Mouse (Mus musculus) left cerebral cortex, adult 2 months (tissue): ENCODE results near the gene Mycn. TPM values are rescaled to one million over a fixed set of nuclear protein-coding genes. Genes with fewer than 3 reads are reported as not detected.

Experiments
- DNase-seq, 2 experiments: peaks; one replicate each; pipeline ENCODE4 v3.0.0; 2021 to 2022; ENCODE audit warnings: low spot score in 2 of 2, mixed read lengths in 1 of 2; ENCODE audit errors: extremely low spot score in 1 of 2
- H3K27ac ChIP-seq: fragments of 200-600 bp; 2 replicates; pipeline ENCODE4 v1.8.1; 2022
- H3K4me3 ChIP-seq: fragments of 200-600 bp; 2 replicates; pipeline ENCODE4 v1.8.1; 2022
- CTCF ChIP-seq: fragments of 200-600 bp; IDR thresholded peaks from 2 replicates; pipeline ENCODE4 v1.8.1; 2022; ENCODE audit warnings: antibody characterized with exemption, mild to moderate bottlenecking, moderate library complexity
- intact Hi-C: fragments of 180-260 bp; cut with DNase I; formaldehyde crosslinking; loops from one replicate; pipeline ENCODE4 v1.15.1; 2025
- total RNA-seq, 2 experiments: library from RNA; stranded (reverse); gene quantifications; 2 replicates each; pipeline ENCODE4 v1.2.3; 2021

The Mycn gene
- total RNA-seq, 2 experiments from 2014 or later, result 10.2 to 11.1 TPM

- DNase-seq, result peak; percentile 24 to 35
- H3K27ac ChIP-seq, result peak overlapping the region; percentile 92
- no peak for TF ChIP-seq CTCF
Measured at GRCm38 (mm10) chr12:12941129-12941504, 597 bp downstream of the Mycn start.

GRCm38 (mm10) chr12:12940466-12941128 lies 1.1 kb downstream of the Mycn start:
- H3K27ac ChIP-seq, result peak overlapping the region; percentile 92
- peak overlapping the region; percentile 50 for H3K4me3 ChIP-seq
- peak; percentile 25 to 32 for DNase-seq
- TF ChIP-seq CTCF, result no peak
- intact Hi-C loops, result loop anchor here (2.0 to 5.0 kb wide), 2 partner anchors 274 to 618 kb away; no protein-coding TSS in a partner anchor

More at GRCm38 (mm10) chr12:12941129-12941504, 597 bp downstream of the Mycn start:
- H3K4me3 ChIP-seq, result peak overlapping the region; percentile 50
- intact Hi-C loops, result loop anchor here (2.0 to 5.0 kb wide), 2 partner anchors 274 to 619 kb away; no protein-coding TSS in a partner anchor

GRCm38 (mm10) chr12:12939581-12940465 lies 1.9 kb downstream of the Mycn start:
- H3K27ac ChIP-seq, result peak overlapping the region; percentile 65
- peak; percentile 38 to 47 for DNase-seq
- intact Hi-C loops, result loop anchor here (2.0 to 5.0 kb wide), 4 partner anchors 223 to 618 kb away; no protein-coding TSS in a partner anchor

GRCm38 (mm10) chr12:12938850-12939249 lies 2.9 kb downstream of the Mycn start:
- intact Hi-C loops, result loop anchor here (2.0 to 5.0 kb wide), 2 partner anchors 222 to 258 kb away; no protein-coding TSS in a partner anchor

More at GRCm38 (mm10) chr12:12939581-12940465, 1.9 kb downstream of the Mycn start:
- no peak for TF ChIP-seq CTCF
- peak overlapping the region; percentile 50 for H3K4me3 ChIP-seq

GRCm38 (mm10) chr12:12938361-12938760 lies 3.4 kb downstream of the Mycn start:
- peak; percentile 28 to 35 for DNase-seq
- Histone ChIP-seq H3K27ac (peak overlapping the region; percentile 65), H3K4me3 (peak overlapping the region; percentile 50)
- TF ChIP-seq CTCF, result no peak
- intact Hi-C loops, result loop anchor here (2.0 to 5.0 kb wide), 2 partner anchors 221 to 258 kb away; no protein-coding TSS in a partner anchor

More at GRCm38 (mm10) chr12:12938850-12939249, 2.9 kb downstream of the Mycn start:
- H3K27ac ChIP-seq, result peak overlapping the region; percentile 65
- peak; percentile 67 for TF ChIP-seq CTCF
- H3K4me3 ChIP-seq, result peak overlapping the region; percentile 50
- peak; percentile 70 to 74 for DNase-seq

- Histone ChIP-seq H3K27ac (peak overlapping the region; percentile 65; the same call in 1 of the 2 replicates), H3K4me3 (peak overlapping the region; percentile 50)
- intact Hi-C loops, result loop anchor here (2.0 to 5.0 kb wide), 2 partner anchors 220 to 257 kb away; no protein-coding TSS in a partner anchor
- no peak for TF ChIP-seq CTCF
- peak in 1 of 2 experiments; percentile 22 for DNase-seq
Measured at GRCm38 (mm10) chr12:12937746-12938145, 4.0 kb downstream of the Mycn start.

GRCm38 (mm10) chr12:12937088-12937487 lies 4.6 kb downstream of the Mycn start:
- intact Hi-C loops, result loop anchor here (5.0 kb wide), 1 partner anchor 220 kb away; no protein-coding TSS in a partner anchor
- Histone ChIP-seq H3K4me3 (peak overlapping the region; percentile 50), H3K27ac (no peak overlapping the region)
- no peak for TF ChIP-seq CTCF
- peak; percentile 29 to 34 for DNase-seq

GRCm38 (mm10) chr12:12932238-12932637 lies 9.5 kb downstream of the Mycn start:
- no peak overlapping the region for H3K27ac ChIP-seq
- H3K4me3 ChIP-seq, result no peak overlapping the region
- intact Hi-C loops, result no loop called here
- DNase-seq, result no peak
- TF ChIP-seq CTCF, result no peak

GRCm38 (mm10) chr12:12928239-12928638 lies 13.5 kb downstream of the Mycn start:
- TF ChIP-seq CTCF, result no peak
- intact Hi-C loops, result no loop called here
- H3K27ac ChIP-seq, result no peak overlapping the region
- no peak for DNase-seq
- H3K4me3 ChIP-seq, result no peak overlapping the region

- TF ChIP-seq CTCF, result no peak
- no peak for DNase-seq
- H3K27ac ChIP-seq, result no peak overlapping the region
- intact Hi-C loops, result no loop called here
- H3K4me3 ChIP-seq, result no peak overlapping the region
Measured at GRCm38 (mm10) chr12:12926975-12927527, 14.7 kb downstream of the Mycn start.

- Histone ChIP-seq H3K27ac (no peak overlapping the region), H3K4me3 (no peak overlapping the region)
- no peak for TF ChIP-seq CTCF
- DNase-seq, result no peak
- intact Hi-C loops, result no loop called here
Measured at GRCm38 (mm10) chr12:12924446-12924845, 17.3 kb downstream of the Mycn start.
